Mouse (Mus musculus): ENCODE measurements at regions not wholly inside any gene's neighbourhood (a gene's known extent, or its start where the extent isn't known, plus 50 kb on each side); places are given as distances from the start of the nearest gene placed in this dataset.

- TF ChIP-seq CHD2 (IDR thresholded peaks at IDR 0.05; ENCODE audit: low read length) (no peak), POLR2AphosphoS5 (IDR thresholded peaks at IDR 0.05; ENCODE audit: borderline replicate concordance, low read depth, low read length) (no peak), POLR2AphosphoS2 (IDR thresholded peaks at IDR 0.05; ENCODE audit: low read length) (no peak), CTCF (IDR thresholded peaks at IDR 0.05 in 2 of 3, conservative IDR thresholded peaks at IDR 0.05 in 1 of 3; ENCODE audit: control insufficient read depth in 1 of 3, insufficient read depth in 1 of 3, low read depth in 2 of 3, low read length in 3 of 3, poor library complexity in 1 of 3, severe bottlenecking in 1 of 3) (no peak), TCF12 (IDR thresholded peaks at IDR 0.05; ENCODE audit: low read depth, low read length) (no peak), POLR2A (IDR thresholded peaks at IDR 0.05; ENCODE audit: control insufficient read depth in 1 of 2, insufficient read depth in 1 of 2, low read depth in 1 of 2, low read length in 2 of 2, poor library complexity in 1 of 2) (no peak)
Measured at GRCm38 (mm10) chr8:73920564-73920963, 567.2 kb upstream of the Large1 start.

Data from MEL (cell line).